Mouse (Mus musculus) cerebellum, adult 2 months (tissue): ENCODE measurements around the gene Nhlrc2. TPM values are rescaled to one million over a fixed set of nuclear protein-coding genes. Genes with fewer than 3 reads are reported as not detected.

Experiments used
- DNase-seq, 2 experiments: peaks; one replicate each; pipeline ENCODE4 v3.0.0; 2021
- H3K27ac ChIP-seq: fragments of 200-500 bp; 2 replicates; pipeline ENCODE4 v1.5.1; 2012; ENCODE audit warnings: low read length, control low read depth, inconsistent platforms; ENCODE audit not compliant: insufficient read depth
- H3K27me3 ChIP-seq: fragments of 200-500 bp; 2 replicates; pipeline ENCODE4 v1.6.1; 2012; ENCODE audit warnings: inconsistent platforms, mild to moderate bottlenecking, low read length, moderate library complexity; ENCODE audit not compliant: control insufficient read depth, insufficient read depth
- H3K4me1 ChIP-seq: fragments of 200-500 bp; 2 replicates; pipeline ENCODE4 v1.6.1; 2011; ENCODE audit warnings: low read length; ENCODE audit not compliant: control insufficient read depth, insufficient read depth
- H3K4me3 ChIP-seq: fragments of 200-500 bp; replicated peaks from 2 replicates; pipeline ENCODE3; 2011; ENCODE audit warnings: mild to moderate bottlenecking, low read depth, low read length, control low read depth; ENCODE audit not compliant: insufficient read depth
- CTCF ChIP-seq: fragments of 200-500 bp; IDR thresholded peaks from 2 replicates; pipeline ENCODE4 v1.5.1; 2011; ENCODE audit warnings: low read depth, mild to moderate bottlenecking, control low read depth, low read length, moderate library complexity, borderline replicate concordance; ENCODE audit not compliant: insufficient read depth
- POLR2A ChIP-seq: fragments of 200-500 bp; IDR thresholded peaks from 2 replicates; pipeline ENCODE4 v1.6.1; 2011; ENCODE audit warnings: low read length, control low read depth, borderline replicate concordance; ENCODE audit not compliant: insufficient read depth
- WGBS: fragments of 180-500 bp; shearing (Covaris S2); methylation state at CpG from one replicate; pipeline ENCODE4 v1.1.7; 2018; 5-methylcytosine and 5-hydroxymethylcytosine counted together
- polyA plus RNA-seq: library from polyadenylated mRNA; depleted of rRNA; stranded (reverse); fragments of >200 nt; gene quantifications from 2 replicates; pipeline ENCODE4 v1.2.3, GENCODE M21; 2012

Nhlrc2 gene
- polyA plus RNA-seq, 1 experiment: 10.8 TPM

DNA sequence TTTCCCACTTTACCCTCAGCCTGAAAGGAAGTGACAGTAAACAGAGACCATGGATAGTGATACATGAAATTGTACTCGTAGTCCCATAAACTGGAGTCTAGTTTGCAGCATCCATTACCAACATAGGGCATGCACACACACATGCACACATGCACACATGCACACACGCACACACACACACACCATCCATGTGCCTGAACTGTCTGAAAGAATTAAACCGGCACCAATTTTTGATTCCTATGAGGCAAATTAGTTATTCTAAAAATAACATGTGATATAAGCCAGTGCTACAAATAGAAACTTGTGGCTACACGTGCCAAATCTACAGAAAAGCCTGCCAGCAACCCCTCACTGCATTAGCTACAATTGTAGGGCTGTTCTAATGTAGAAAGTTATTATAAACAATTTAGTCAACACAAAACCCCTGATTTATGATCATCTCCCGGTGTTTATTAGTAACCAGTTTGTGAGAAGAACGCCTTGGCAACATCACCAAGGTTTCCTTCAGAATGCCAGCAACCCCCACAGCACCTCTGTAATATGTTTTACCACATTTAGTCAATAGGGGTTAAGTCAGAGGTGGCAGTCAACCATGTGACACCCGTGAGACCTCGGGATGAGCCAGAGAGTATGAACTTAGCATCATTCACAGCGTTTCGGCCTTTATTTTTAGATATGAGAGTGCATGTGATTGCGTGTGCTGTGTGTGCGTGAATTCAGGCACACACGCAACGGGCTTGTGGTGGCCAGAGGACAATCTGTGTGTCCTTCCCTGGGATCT, 14.6 kb upstream of the Nhlrc2 start:
- H3K27ac ChIP-seq: no peak overlapping the region
- no peak for TF ChIP-seq POLR2A
- TF ChIP-seq CTCF: no peak
- H3K4me1 ChIP-seq: 0 out of 2 replicates have a peak, but pooled peaks cover 2% of the 10 kb centered on the region
- no peak for DNase-seq
- no peaks in the 10 kb centered on the region for H3K27me3 ChIP-seq
- no peak overlapping the region for H3K4me3 ChIP-seq
- 74% methylated on average over 14 of the region's 14 CpGs for WGBS

DNA sequence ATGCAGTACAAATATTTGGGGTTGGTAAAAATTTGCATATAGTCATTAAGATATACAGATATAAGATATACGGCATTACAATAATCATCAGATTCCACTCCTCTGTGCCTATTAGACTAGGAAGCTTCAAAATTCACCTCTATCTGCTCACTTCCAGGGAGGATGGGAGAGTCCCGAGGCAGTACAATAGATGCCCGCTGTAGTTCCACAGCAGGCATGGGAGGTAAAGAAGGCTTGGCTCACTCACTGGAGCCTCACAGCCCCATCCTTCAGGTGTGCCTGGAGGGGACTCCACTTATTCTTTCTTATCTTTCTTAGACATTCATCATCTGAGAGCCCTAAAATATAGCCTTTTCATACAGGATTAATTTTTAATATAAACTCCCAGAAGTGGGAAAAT, 13.7 kb upstream of the Nhlrc2 start:
- 83% methylated on average over 3 of the region's 3 CpGs for WGBS
- Histone ChIP-seq H3K27ac (no peak overlapping the region), H3K4me1 (0 out of 2 replicates have a peak, but pooled peaks cover 2% of the 10 kb centered on the region), H3K4me3 (no peak overlapping the region), H3K27me3 (no peaks in the 10 kb centered on the region)
- no peak for DNase-seq
- no peak for TF ChIP-seq POLR2A
- no peak for TF ChIP-seq CTCF

DNA sequence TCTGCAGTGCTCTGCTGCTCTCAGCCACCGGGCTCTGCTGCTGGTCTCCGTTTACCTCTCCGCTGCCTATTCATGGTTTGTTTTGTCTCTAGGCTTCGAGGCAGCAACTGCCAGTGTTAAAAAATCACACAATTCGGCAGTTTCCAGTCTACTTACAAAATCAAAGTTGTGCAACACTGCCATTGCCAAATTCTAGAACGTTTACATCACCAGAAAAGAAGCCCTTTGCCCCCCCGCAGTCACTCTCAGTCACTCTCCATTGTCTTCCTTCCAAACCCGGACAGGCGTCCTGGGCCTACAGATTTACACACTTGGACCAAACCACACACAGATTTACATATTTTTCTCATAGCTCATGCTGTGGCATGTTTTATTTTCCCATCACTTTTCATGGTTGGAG, 13.0 kb upstream of the Nhlrc2 start:
- Histone ChIP-seq H3K27ac (no peak overlapping the region), H3K4me3 (no peak overlapping the region), H3K27me3 (no peaks in the 10 kb centered on the region), H3K4me1 (0 out of 2 replicates have a peak, but pooled peaks cover 2% of the 10 kb centered on the region)
- no peak for DNase-seq
- no peak for TF ChIP-seq CTCF
- no peak for TF ChIP-seq POLR2A
- 50% methylated on average over 9 of the region's 9 CpGs for WGBS

DNA sequence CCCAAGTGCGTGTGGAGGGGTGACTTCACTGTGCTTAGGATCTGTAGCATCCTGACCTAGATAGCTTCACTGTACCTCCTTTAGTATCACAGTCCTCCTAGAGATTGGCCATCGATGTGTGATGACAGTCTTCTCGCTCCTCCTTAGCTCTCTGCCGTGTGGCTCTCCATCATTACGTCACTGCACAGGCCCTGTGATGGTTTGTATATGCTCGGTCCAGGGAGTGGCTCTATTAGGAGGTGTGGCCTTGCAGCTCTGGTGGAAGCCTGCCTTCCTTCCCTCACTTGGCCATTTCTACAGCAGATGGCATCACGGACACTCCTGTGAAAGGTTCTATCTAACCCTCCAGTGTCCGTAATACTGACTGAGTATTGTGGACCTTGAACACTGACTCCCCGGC, 12.3 kb upstream of the Nhlrc2 start:
- 0 out of 2 replicates have a peak, but pooled peaks cover 2% of the 10 kb centered on the region for H3K4me1 ChIP-seq
- no peak overlapping the region for H3K27ac ChIP-seq
- no peaks in the 10 kb centered on the region for H3K27me3 ChIP-seq
- TF ChIP-seq POLR2A (no peak), CTCF (no peak)
- 88% methylated on average over 9 of the region's 9 CpGs for WGBS
- H3K4me3 ChIP-seq: no peak overlapping the region
- DNase-seq: no peak

DNA sequence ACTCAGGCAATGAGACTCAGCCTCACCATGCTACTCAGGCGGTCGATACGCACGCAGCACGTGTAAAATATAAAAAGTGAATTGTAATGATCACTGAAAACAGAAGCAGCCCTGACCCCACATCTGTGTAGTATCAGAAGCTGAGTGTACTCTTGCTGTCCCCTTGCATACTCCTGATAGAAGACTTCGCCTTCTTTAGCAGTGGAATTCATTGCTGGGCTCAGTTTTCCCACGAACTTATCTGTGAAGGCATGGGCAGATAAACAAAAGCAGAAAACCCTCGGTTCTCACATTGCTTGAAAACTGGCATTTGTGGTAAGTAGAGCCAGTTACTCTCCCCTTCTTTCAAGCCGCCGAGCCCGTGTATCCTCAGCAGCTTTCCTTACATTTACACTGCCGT, 4.7 kb upstream of the Nhlrc2 start:
- Histone ChIP-seq H3K4me1 (no peaks in the 10 kb centered on the region), H3K27me3 (no peaks in the 10 kb centered on the region), H3K27ac (no peak overlapping the region), H3K4me3 (no peak overlapping the region)
- DNase-seq: no peak
- WGBS: 93% methylated on average over 12 of the region's 12 CpGs
- TF ChIP-seq CTCF (no peak), POLR2A (no peak)

DNA sequence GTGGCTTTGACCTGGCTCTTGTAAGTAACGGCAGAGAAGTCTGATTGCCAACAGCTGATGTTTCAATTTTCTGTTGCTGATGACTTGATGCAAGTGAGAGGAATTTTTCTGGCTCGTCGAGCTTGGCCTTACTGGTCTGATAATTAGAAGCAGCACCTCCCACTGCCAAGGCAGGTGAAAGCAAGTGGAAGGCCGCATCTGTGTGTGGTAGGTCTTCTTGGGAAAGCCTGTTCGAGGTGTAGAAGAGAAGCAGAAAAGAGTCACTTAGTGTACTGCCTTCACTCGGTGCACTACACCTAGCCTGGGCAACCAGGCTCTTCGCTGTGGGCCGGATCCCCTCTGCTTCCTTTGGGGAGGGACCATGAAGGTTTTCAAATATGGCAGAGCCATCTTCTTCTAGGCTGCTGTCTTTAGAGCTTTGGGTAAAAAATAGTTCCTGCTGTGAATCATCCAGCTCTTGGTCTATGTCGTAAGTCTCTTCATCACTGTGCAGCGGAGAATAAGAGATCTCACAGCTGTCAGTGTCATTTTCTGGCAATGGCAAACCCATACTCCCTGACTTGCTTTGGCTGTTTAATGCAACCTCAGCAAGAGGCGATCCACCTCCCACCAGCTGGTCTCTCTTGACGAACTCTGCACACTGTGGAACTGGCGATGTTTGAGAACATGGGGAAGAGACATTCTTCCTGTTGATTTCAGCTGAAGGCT, 3.2 kb upstream of the Nhlrc2 start:
- Histone ChIP-seq H3K4me1 (no peaks in the 10 kb centered on the region), H3K27ac (no peak overlapping the region), H3K4me3 (no peak overlapping the region), H3K27me3 (no peaks in the 10 kb centered on the region)
- TF ChIP-seq POLR2A (no peak), CTCF (no peak)
- DNase-seq: no peak
- 71% methylated on average over 13 of the region's 13 CpGs for WGBS

DNA sequence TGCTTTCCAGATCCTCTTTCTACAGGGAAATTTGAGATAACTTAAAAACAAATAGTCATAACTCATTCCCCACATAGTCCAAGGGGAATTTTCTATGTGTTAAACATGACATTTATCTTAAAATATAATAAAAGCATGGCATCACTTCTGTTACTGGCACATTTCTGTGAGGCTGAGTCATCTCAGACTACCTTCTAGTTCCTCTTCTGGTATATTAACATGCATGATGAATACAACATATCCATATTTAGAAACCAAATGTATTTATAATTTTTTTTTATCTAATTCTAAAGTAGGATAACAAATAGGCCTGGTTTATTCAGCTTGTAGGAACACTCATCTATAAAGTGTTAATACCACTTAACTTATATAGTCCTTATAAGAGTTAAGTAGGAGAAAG, 2.0 kb upstream of the Nhlrc2 start:
- Histone ChIP-seq H3K27ac (no peak overlapping the region), H3K27me3 (no peaks in the 10 kb centered on the region), H3K4me3 (no peak overlapping the region), H3K4me1 (no peaks in the 10 kb centered on the region)
- no peak for DNase-seq
- TF ChIP-seq POLR2A (no peak), CTCF (no peak)
